Mouse (Mus musculus) lung, embryonic 14.5 days (tissue): ENCODE data around the gene Olfr706. TPM values are rescaled to one million over a fixed set of nuclear protein-coding genes. Genes with fewer than 3 reads are reported as not detected.
"Not testable (repeated sequence)": the region's sequence is repeated elsewhere in the genome, so short reads cannot be mapped to it uniquely, and the experiment has no call there.

Experiments
- ATAC-seq: fragments of 200-750 bp; cut with Nextera tagmentation; 2 replicates; pipeline ENCODE4 v1.8.0; 2017; ENCODE audit warnings: mild to moderate bottlenecking, moderate TSS enrichment, moderate library complexity; ENCODE audit not compliant: insufficient read depth
- DNase-seq: peaks from one replicate; pipeline ENCODE4 v3.0.0-alpha.2; 2015
- H3K27ac ChIP-seq: fragments of 300-500 bp; sonication (generic); 2 replicates; pipeline ENCODE4 v1.5.1; 2014; ENCODE audit warnings: low read depth, mild to moderate bottlenecking, moderate library complexity
- H3K27me3 ChIP-seq: fragments of 300-500 bp; sonication (generic); 2 replicates; pipeline ENCODE4 v1.6.1; 2014; ENCODE audit warnings: low read length, control low read depth; ENCODE audit not compliant: insufficient read depth
- H3K36me3 ChIP-seq: fragments of 300-500 bp; sonication (generic); 2 replicates; pipeline ENCODE4 v1.6.1; 2014; ENCODE audit warnings: control low read depth; ENCODE audit not compliant: insufficient read depth
- H3K4me1 ChIP-seq: fragments of 300-500 bp; sonication (generic); 2 replicates; pipeline ENCODE4 v1.6.1; 2014; ENCODE audit warnings: antibody characterized with exemption, control low read depth; ENCODE audit not compliant: insufficient read depth
- H3K4me2 ChIP-seq: fragments of 300-500 bp; sonication (generic); 2 replicates; pipeline ENCODE4 v1.6.1; 2014; ENCODE audit warnings: mild to moderate bottlenecking
- H3K4me3 ChIP-seq: fragments of 300-500 bp; sonication (generic); 2 replicates; pipeline ENCODE4 v1.5.1; 2014; ENCODE audit warnings: low read depth, low read length
- H3K9ac ChIP-seq: fragments of 300-500 bp; sonication (generic); 2 replicates; pipeline ENCODE4 v1.6.1; 2014
- H3K9me3 ChIP-seq: fragments of 300-500 bp; sonication (generic); 2 replicates; pipeline ENCODE4 v1.6.1; 2016; ENCODE audit warnings: low read depth, low read length, control low read depth
- CTCF ChIP-seq: IDR thresholded peaks from 2 replicates; pipeline ENCODE4 v1.5.1; 2016; ENCODE audit warnings: antibody characterized with exemption, low read depth
- WGBS: fragments of 180-500 bp; shearing (Covaris S2); extraction: QIAGEN DNeasy Blood & Tissue Kit; methylation state at CpG from one replicate; pipeline ENCODE4 v1.1.7; 2014; 5-methylcytosine and 5-hydroxymethylcytosine counted together
- polyA plus RNA-seq: library from polyadenylated mRNA; unstranded; fragments of >200 nt; fragmentation: Nextera tagmentation; extraction: Ambion mirVana; gene quantifications from 2 replicates; pipeline ENCODE4 v1.2.1, GENCODE M21; 2014

The Olfr706 gene
- polyA plus RNA-seq = not detected in 2 replicates

- no peak for TF ChIP-seq CTCF
- Histone ChIP-seq H3K27ac (no peak within 1 kb of the TSS), H3K9me3 (no peaks in the 10 kb centered on the region), H3K4me1 (no peaks in the 10 kb centered on the region), H3K27me3 (no peaks in the 10 kb centered on the region), H3K36me3 (no peaks in the 10 kb centered on the region), H3K9ac (no peak within 1 kb of the TSS), H3K4me2 (no peak within 1 kb of the TSS), H3K4me3 (no peak within 1 kb of the TSS)
- DNase-seq (no peak), ATAC-seq (no peak)
- WGBS = 83% methylated on average over 2 of the region's 2 CpGs
Observed at GRCm38 (mm10) chr7:106888062-106888461, at the start of gene Olfr706. TSS of gene Olfr706 (minus strand) at chr7:106888162.

- H3K4me2 ChIP-seq = no peak within 1 kb of the TSS
- ATAC-seq = no peak
- no peak within 1 kb of the TSS for H3K4me3 ChIP-seq
- no peaks in the 10 kb centered on the region for H3K4me1 ChIP-seq
- no peaks in the 10 kb centered on the region for H3K9me3 ChIP-seq
- no peak for DNase-seq
- no peak within 1 kb of the TSS for H3K27ac ChIP-seq
- H3K36me3 ChIP-seq = no peaks in the 10 kb centered on the region
- no peak for TF ChIP-seq CTCF
- H3K9ac ChIP-seq = no peak within 1 kb of the TSS
- H3K27me3 ChIP-seq = no peaks in the 10 kb centered on the region
Observed at GRCm38 (mm10) chr7:106932119-106932518, 44.2 kb upstream of the Olfr706 start, which contains the start of gene Olfr709-ps1. TSS of gene Olfr709-ps1 (minus strand) at chr7:106932219.

GRCm38 (mm10) chr7:106920961-106921360, 33.0 kb upstream of the Olfr706 start:
- H3K4me3 ChIP-seq, H3K27ac ChIP-seq, H3K4me1 ChIP-seq, H3K27me3 ChIP-seq, H3K9ac ChIP-seq, H3K9me3 ChIP-seq, H3K36me3 ChIP-seq, DNase-seq, H3K4me2 ChIP-seq, ATAC-seq: not testable (repeated sequence)
- WGBS = 84% methylated on average over 7 of the region's 7 CpGs

- H3K4me2 ChIP-seq = no peak within 1 kb of the TSS
- H3K36me3 ChIP-seq = no peaks in the 10 kb centered on the region
- H3K9me3 ChIP-seq = no peaks in the 10 kb centered on the region
- no peaks in the 10 kb centered on the region for H3K4me1 ChIP-seq
- H3K4me3 ChIP-seq = no peak within 1 kb of the TSS
- no peak for DNase-seq
- ATAC-seq = no peak
- no peak for TF ChIP-seq CTCF
- H3K27me3 ChIP-seq = no peaks in the 10 kb centered on the region
- WGBS = 48% methylated on average over 2 of the region's 2 CpGs
- no peak within 1 kb of the TSS for H3K9ac ChIP-seq
- H3K27ac ChIP-seq = no peak within 1 kb of the TSS
Observed at GRCm38 (mm10) chr7:106907676-106908075, 19.7 kb upstream of the Olfr706 start, which contains the start of gene Olfr1532-ps1. TSS of gene Olfr1532-ps1 (plus strand) at chr7:106908001.

DNA sequence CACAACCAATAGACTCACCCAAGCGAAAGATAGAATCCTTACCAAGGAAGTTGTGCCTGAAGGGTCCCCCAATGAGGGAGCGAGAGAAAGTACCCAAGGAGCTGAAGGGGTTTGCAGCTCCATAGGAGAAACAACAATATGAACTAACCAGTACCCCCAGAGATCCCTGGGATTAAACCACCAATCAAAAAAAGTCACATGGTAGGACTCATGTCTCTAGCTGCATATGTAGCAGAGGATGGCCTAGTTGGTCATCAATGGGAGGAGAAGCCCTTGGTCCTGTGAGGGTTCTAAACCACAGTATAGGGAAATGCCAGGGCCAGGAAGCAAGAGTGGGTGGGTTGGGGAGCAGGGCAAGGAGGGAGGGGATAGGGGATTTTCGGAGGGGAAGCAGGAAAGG, 13.2 kb upstream of the Olfr706 start, which contains the start of gene Olfr707:
Gene Olfr707, minus strand, starts transcription at position 101 of the 400 bp plus-strand sequence.
- ATAC-seq = not testable (repeated sequence)

GRCm38 (mm10) chr7:106876791-106877190, 11.2 kb downstream of the Olfr706 start, which contains the start of gene Olfr705:
TSS of gene Olfr705 (minus strand) at chr7:106876891.
- no peaks in the 10 kb centered on the region for H3K9me3 ChIP-seq
- H3K27me3 ChIP-seq = no peaks in the 10 kb centered on the region
- no peak within 1 kb of the TSS for H3K9ac ChIP-seq
- 73% methylated on average over 3 of the region's 3 CpGs for WGBS
- H3K4me3 ChIP-seq = no peak within 1 kb of the TSS
- no peak within 1 kb of the TSS for H3K4me2 ChIP-seq
- no peak for TF ChIP-seq CTCF
- H3K27ac ChIP-seq = no peak within 1 kb of the TSS
- H3K4me1 ChIP-seq = no peaks in the 10 kb centered on the region
- no peaks in the 10 kb centered on the region for H3K36me3 ChIP-seq
- DNase-seq = no peak
- no peak for ATAC-seq

More for the DNA sequence above, 13.2 kb upstream of the Olfr706 start, which contains the start of gene Olfr707:
- DNase-seq, H3K36me3 ChIP-seq, H3K27me3 ChIP-seq, H3K9me3 ChIP-seq, H3K9ac ChIP-seq, H3K27ac ChIP-seq, H3K4me2 ChIP-seq, H3K4me3 ChIP-seq, H3K4me1 ChIP-seq: not testable (repeated sequence)
- 77% methylated on average over 3 of the region's 3 CpGs for WGBS

- Histone ChIP-seq H3K9ac (no peak within 1 kb of the TSS), H3K4me1 (no peaks in the 10 kb centered on the region), H3K4me2 (no peak within 1 kb of the TSS), H3K9me3 (no peaks in the 10 kb centered on the region), H3K4me3 (no peak within 1 kb of the TSS), H3K27me3 (no peaks in the 10 kb centered on the region), H3K36me3 (no peaks in the 10 kb centered on the region), H3K27ac (no peak within 1 kb of the TSS)
- no peak for ATAC-seq
- no peak for DNase-seq
- TF ChIP-seq CTCF = no peak
Observed at GRCm38 (mm10) chr7:106862885-106863284, 25.1 kb downstream of the Olfr706 start, which contains the start of gene Olfr704. TSS of gene Olfr704 (plus strand) at chr7:106863185.

DNA sequence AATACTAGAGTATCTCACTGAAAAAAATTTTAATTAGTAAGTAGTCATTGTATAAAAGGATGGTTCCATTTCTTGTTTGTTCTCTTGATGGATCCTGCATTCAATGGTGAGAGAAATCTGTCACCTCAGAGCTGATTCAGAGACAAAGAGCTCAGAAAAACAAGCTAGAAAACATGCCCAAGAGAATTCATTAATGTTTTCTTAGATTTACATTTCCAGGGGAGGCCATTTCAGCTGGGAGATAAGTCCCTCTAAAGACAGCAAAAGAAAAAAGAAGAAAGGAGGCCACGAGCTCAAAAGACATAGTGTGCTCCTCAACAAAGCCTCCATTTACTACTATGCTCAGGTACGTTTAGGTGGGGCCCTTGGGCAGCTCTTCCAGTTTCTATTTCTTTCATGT, 44.9 kb downstream of the Olfr706 start, which contains the start of gene Olfr703:
Gene Olfr703, plus strand, starts transcription at position 301 of the 400 bp plus-strand sequence.
- ATAC-seq (no peak), DNase-seq (no peak)
- H3K27me3 ChIP-seq = no peaks in the 10 kb centered on the region
- H3K27ac ChIP-seq = no peak within 1 kb of the TSS
- no peak within 1 kb of the TSS for H3K4me2 ChIP-seq
- no peaks in the 10 kb centered on the region for H3K4me1 ChIP-seq
- H3K36me3 ChIP-seq = no peaks in the 10 kb centered on the region
- H3K9ac ChIP-seq = no peak within 1 kb of the TSS
- WGBS = 49% methylated on average over 2 of the region's 2 CpGs
- H3K4me3 ChIP-seq = no peak within 1 kb of the TSS
- no peak for TF ChIP-seq CTCF
- no peaks in the 10 kb centered on the region for H3K9me3 ChIP-seq
